Mouse (Mus musculus): ENCODE data around the gene Zfhx2.
A peak's percentile ranks its signal among the peaks of the same experiment; 100 is the strongest.

DNA sequence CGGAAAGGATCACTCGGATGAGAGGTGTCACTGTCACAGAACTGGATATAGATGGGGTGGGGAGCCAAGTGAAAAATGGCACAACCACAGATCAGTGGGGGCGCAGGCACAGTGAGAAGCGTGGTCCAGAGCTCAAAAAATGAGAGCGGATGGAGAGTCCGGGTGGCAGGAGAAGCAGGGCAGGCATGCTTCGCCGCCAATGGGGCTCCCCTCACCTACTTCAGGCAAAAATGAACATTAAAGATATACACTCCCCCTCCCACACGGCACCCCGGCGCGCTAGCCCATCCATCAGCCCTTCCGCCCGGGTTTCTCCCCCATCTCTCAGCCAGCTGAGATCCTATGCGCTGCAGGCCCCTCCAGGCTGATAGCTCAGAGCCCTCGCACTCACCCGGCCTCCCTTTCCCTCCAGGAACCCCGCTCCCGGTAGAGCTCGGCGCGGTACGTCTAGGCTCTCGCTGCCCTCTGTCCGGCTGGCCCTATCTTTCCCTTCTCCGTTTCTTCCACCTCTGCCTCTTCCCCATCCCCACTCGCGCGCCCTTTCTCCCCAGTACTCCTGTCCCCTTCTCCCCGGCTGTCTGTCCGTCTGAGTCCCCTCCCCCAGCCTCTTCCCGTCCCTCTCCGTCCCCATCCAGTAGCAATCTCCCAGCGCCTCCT, 787 bp downstream of the Zfhx2 start:
- TF ChIP-seq CTCF (IDR thresholded peaks at IDR 0.05; ENCODE audit: borderline replicate concordance, control insufficient read depth, extremely low read depth, insufficient read depth, low read length, poor library complexity) (peak; percentile 35; the same call in 1 of the 2 replicates), POLR2A (IDR thresholded peaks at IDR 0.05; ENCODE audit: control insufficient read depth, extremely low read depth, insufficient read depth, low read length, poor library complexity) (no peak)
